Mouse (Mus musculus) C2C12 (cell line): ENCODE measurements around the gene Cd70. TPM values are rescaled to one million over a fixed set of nuclear protein-coding genes. Genes with fewer than 3 reads are reported as not detected.

Experiments used
- H3K27me3 ChIP-seq: one replicate; pipeline ENCODE4 v1.6.1; 2011; ENCODE audit not compliant: control insufficient read depth, insufficient read depth, insufficient read length
- H3K36me3 ChIP-seq: one replicate; pipeline ENCODE4 v1.6.1; 2011; ENCODE audit not compliant: control insufficient read depth, insufficient read depth
- H3K4me3 ChIP-seq: one replicate; pipeline ENCODE4 v1.5.1; 2011; ENCODE audit warnings: mild to moderate bottlenecking, control low read depth; ENCODE audit not compliant: poor library complexity, insufficient read depth, severe bottlenecking
- H3K79me2 ChIP-seq: one replicate; pipeline ENCODE4 v1.6.1; 2011; ENCODE audit not compliant: control insufficient read depth, insufficient read depth
- H3K79me3 ChIP-seq: one replicate; pipeline ENCODE4 v1.6.1; 2011; ENCODE audit warnings: low read depth, control low read depth
- H3ac ChIP-seq: one replicate; pipeline ENCODE3; 2011; ENCODE audit warnings: low read depth; ENCODE audit not compliant: control insufficient read depth, insufficient read length
- CEBPB ChIP-seq: IDR thresholded peaks from one replicate; pipeline ENCODE4 v1.6.1; 2011; ENCODE audit warnings: low read depth, mild to moderate bottlenecking, control low read depth, moderate library complexity
- CTCF ChIP-seq: IDR thresholded peaks from one replicate; pipeline ENCODE4 v1.5.1; 2011; ENCODE audit not compliant: control insufficient read depth, insufficient read depth, insufficient read length
- FOSL1 ChIP-seq: IDR thresholded peaks from one replicate; pipeline ENCODE4 v1.8.0; 2011; ENCODE audit warnings: mild to moderate bottlenecking, low read length; ENCODE audit not compliant: poor library complexity, insufficient read depth, severe bottlenecking
- MAX ChIP-seq: IDR thresholded peaks from one replicate; pipeline ENCODE4 v1.6.1; 2011; ENCODE audit warnings: mild to moderate bottlenecking, control low read depth
- MYOD1 ChIP-seq: IDR thresholded peaks from one replicate; pipeline ENCODE4 v1.6.1; 2011; ENCODE audit warnings: low read depth; ENCODE audit not compliant: control insufficient read depth, insufficient read length
- MYOG ChIP-seq: IDR thresholded peaks from one replicate; pipeline ENCODE4 v1.6.1; 2011; ENCODE audit not compliant: control insufficient read depth, insufficient read length; ENCODE audit errors: extremely low read depth
- USF1 ChIP-seq: IDR thresholded peaks from one replicate; pipeline ENCODE4 v1.6.1; 2011; ENCODE audit warnings: low read depth, mild to moderate bottlenecking, control low read depth, moderate library complexity
- polyA plus RNA-seq: library from polyadenylated mRNA; unstranded; fragments of >200 nt; fragmentation: generic; extraction: Trizol; gene quantifications from one replicate; pipeline ENCODE4 v1.2.1, GENCODE M21; 2012; ENCODE audit warnings: missing spikeins

Gene Cd70
- polyA plus RNA-seq, 1 experiment: not detected

- Histone ChIP-seq H3K4me3 (no peak overlapping the region), H3K36me3 (no peaks in the 10 kb centered on the region), H3K79me3 (no peaks in the 10 kb centered on the region), H3K27me3 (peaks cover 31% of the 10 kb centered on the region), H3K79me2 (no peaks in the 10 kb centered on the region), H3ac (no peak overlapping the region)
- no peak for TF ChIP-seq MYOG
Measured at GRCm38 (mm10) chr17:57188510-57189192, 39.1 kb upstream of the Cd70 start.

GRCm38 (mm10) chr17:57185641-57186040 lies 36.1 kb upstream of the Cd70 start:
- no peaks in the 10 kb centered on the region for H3K79me2 ChIP-seq
- peaks cover 10% of the 10 kb centered on the region for H3K27me3 ChIP-seq
- no peak for TF ChIP-seq MYOD1
- H3ac ChIP-seq: no peak overlapping the region
- no peaks in the 10 kb centered on the region for H3K79me3 ChIP-seq
- no peaks in the 10 kb centered on the region for H3K36me3 ChIP-seq
- H3K4me3 ChIP-seq: no peak overlapping the region

- H3K79me2 ChIP-seq: no peaks in the 10 kb centered on the region
- H3K36me3 ChIP-seq: no peaks in the 10 kb centered on the region
- no peak for TF ChIP-seq FOSL1
- TF ChIP-seq CTCF: no peak
- no peak for TF ChIP-seq MYOG
- TF ChIP-seq USF1: no peak
- TF ChIP-seq CEBPB: no peak
- no peak for TF ChIP-seq MAX
- TF ChIP-seq MYOD1: no peak
- no peaks in the 10 kb centered on the region for H3K79me3 ChIP-seq
- H3K4me3 ChIP-seq: no peak overlapping the region
- peaks cover 3% of the 10 kb centered on the region for H3K27me3 ChIP-seq
- no peak overlapping the region for H3ac ChIP-seq
Measured at GRCm38 (mm10) chr17:57182871-57183270, 33.3 kb upstream of the Cd70 start.

GRCm38 (mm10) chr17:57180363-57180762 lies 30.8 kb upstream of the Cd70 start:
- TF ChIP-seq MAX (no peak), MYOG (no peak), CTCF (no peak), FOSL1 (no peak), CEBPB (no peak), MYOD1 (no peak), USF1 (no peak)
- Histone ChIP-seq H3K79me2 (no peaks in the 10 kb centered on the region), H3K27me3 (peaks cover 3% of the 10 kb centered on the region), H3K79me3 (no peaks in the 10 kb centered on the region), H3K4me3 (no peak overlapping the region), H3K36me3 (no peaks in the 10 kb centered on the region), H3ac (no peak overlapping the region)

GRCm38 (mm10) chr17:57173351-57173750 lies 23.8 kb upstream of the Cd70 start:
- no peak overlapping the region for H3ac ChIP-seq
- TF ChIP-seq CTCF: no peak
- no peak for TF ChIP-seq MAX
- no peak for TF ChIP-seq MYOG
- no peak for TF ChIP-seq FOSL1
- TF ChIP-seq USF1: no peak
- no peak for TF ChIP-seq MYOD1
- no peak for TF ChIP-seq CEBPB
- H3K27me3 ChIP-seq: peaks cover 3% of the 10 kb centered on the region
- H3K36me3 ChIP-seq: no peaks in the 10 kb centered on the region
- no peaks in the 10 kb centered on the region for H3K79me3 ChIP-seq
- H3K79me2 ChIP-seq: no peaks in the 10 kb centered on the region
- no peak overlapping the region for H3K4me3 ChIP-seq

GRCm38 (mm10) chr17:57172378-57172777 lies 22.8 kb upstream of the Cd70 start:
- no peak overlapping the region for H3ac ChIP-seq
- H3K36me3 ChIP-seq: no peaks in the 10 kb centered on the region
- no peak overlapping the region for H3K4me3 ChIP-seq
- no peaks in the 10 kb centered on the region for H3K79me3 ChIP-seq
- no peak for TF ChIP-seq MYOD1
- no peak for TF ChIP-seq USF1
- no peak for TF ChIP-seq CEBPB
- no peak for TF ChIP-seq MYOG
- TF ChIP-seq FOSL1: no peak
- TF ChIP-seq CTCF: no peak
- TF ChIP-seq MAX: no peak
- no peaks in the 10 kb centered on the region for H3K79me2 ChIP-seq
- H3K27me3 ChIP-seq: peaks cover 3% of the 10 kb centered on the region
